Mouse (Mus musculus) heart, embryonic 15.5 days (tissue): ENCODE data around the gene Chchd4. TPM values are rescaled to one million over a fixed set of nuclear protein-coding genes. Genes with fewer than 3 reads are reported as not detected.

Experiments
- ATAC-seq: fragments of 200-750 bp; cut with Nextera tagmentation; replicated peaks from 2 replicates; pipeline ENCODE4 v1.8.0; 2017; ENCODE audit warnings: low read depth, moderate TSS enrichment; ENCODE audit not compliant: insufficient number of reproducible peaks, insufficient read depth, low FRiP score
- H3K27ac ChIP-seq: fragments of 300-500 bp; sonication (generic); 2 replicates; pipeline ENCODE4 v1.5.1; 2015; ENCODE audit warnings: mild to moderate bottlenecking, inconsistent platforms
- H3K27me3 ChIP-seq: fragments of 300-500 bp; sonication (generic); 2 replicates; pipeline ENCODE4 v1.6.1; 2015; ENCODE audit warnings: inconsistent platforms
- H3K36me3 ChIP-seq: fragments of 300-500 bp; sonication (generic); 2 replicates; pipeline ENCODE4 v1.6.1; 2015; ENCODE audit warnings: mild to moderate bottlenecking, inconsistent platforms
- H3K4me1 ChIP-seq: fragments of 300-500 bp; sonication (generic); replicated peaks from 2 replicates; pipeline ENCODE4 v1.6.1; 2015; ENCODE audit warnings: inconsistent platforms
- H3K4me2 ChIP-seq: fragments of 300-500 bp; sonication (generic); 2 replicates; pipeline ENCODE4 v1.6.1; 2015; ENCODE audit warnings: inconsistent platforms, mild to moderate bottlenecking, moderate library complexity
- H3K4me3 ChIP-seq: fragments of 300-500 bp; sonication (generic); 2 replicates; pipeline ENCODE4 v1.5.1; 2015; ENCODE audit warnings: mild to moderate bottlenecking, inconsistent platforms
- H3K9ac ChIP-seq: fragments of 300-500 bp; sonication (generic); 2 replicates; pipeline ENCODE4 v1.6.1; 2015; ENCODE audit warnings: mild to moderate bottlenecking, inconsistent platforms
- H3K9me3 ChIP-seq: fragments of 300-500 bp; sonication (generic); replicated peaks from 2 replicates; pipeline ENCODE4 v1.6.1; 2016; ENCODE audit warnings: inconsistent platforms
- WGBS: fragments of 180-500 bp; shearing (Covaris S2); methylation state at CpG from one replicate; pipeline ENCODE4 v1.1.7; 2015; ENCODE audit warnings: mixed read lengths; 5-methylcytosine and 5-hydroxymethylcytosine counted together
- polyA plus RNA-seq: library from polyadenylated mRNA; unstranded; fragments of >200 nt; fragmentation: Nextera tagmentation; extraction: Ambion mirVana; gene quantifications from 2 replicates; pipeline ENCODE4 v1.2.1, GENCODE M21; 2015

The Chchd4 gene
- polyA plus RNA-seq, result 29.0 and 31.0 TPM in 2 replicates

- Histone ChIP-seq H3K4me2 (peak within 1 kb of the TSS; percentile 82), H3K9me3 (no peaks in the 10 kb centered on the region), H3K4me3 (peak within 1 kb of the TSS; percentile 69), H3K9ac (peak within 1 kb of the TSS; percentile 75), H3K4me1 (peaks cover 23% of the 10 kb centered on the region), H3K27ac (peak within 1 kb of the TSS; percentile 85), H3K27me3 (no peaks in the 10 kb centered on the region), H3K36me3 (peaks cover 12% of the 10 kb centered on the region; the same call in 1 of the 2 replicates)
- peak; percentile 95 for ATAC-seq
- under 1% methylated on average over 74 of the region's 74 CpGs for WGBS
Measured at GRCm38 (mm10) chr6:91472868-91473804, at the start of gene Chchd4, which contains the start of gene Tmem43. Chchd4 (minus strand) TSS chr6:91473546. Tmem43 (plus strand) TSS chr6:91473703.

GRCm38 (mm10) chr6:91522816-91523215 is 49.5 kb upstream of the Chchd4 start:
- Histone ChIP-seq H3K36me3 (peaks cover 54% of the 10 kb centered on the region), H3K4me1 (peaks cover 7% of the 10 kb centered on the region), H3K27me3 (no peaks in the 10 kb centered on the region), H3K4me3 (no peak overlapping the region), H3K27ac (no peak overlapping the region), H3K9me3 (no peaks in the 10 kb centered on the region), H3K9ac (no peak overlapping the region), H3K4me2 (no peak overlapping the region)
- no peak for ATAC-seq
- WGBS, result 88% methylated on average over 5 of the region's 5 CpGs

GRCm38 (mm10) chr6:91518454-91519020 is 45.2 kb upstream of the Chchd4 start:
- Histone ChIP-seq H3K9me3 (no peaks in the 10 kb centered on the region), H3K4me3 (no peak overlapping the region), H3K4me2 (no peak overlapping the region), H3K27me3 (no peaks in the 10 kb centered on the region), H3K27ac (peak overlapping the region; percentile 48; the same call in 1 of the 2 replicates), H3K4me1 (peaks cover 30% of the 10 kb centered on the region), H3K9ac (peak overlapping the region; percentile 27; the same call in 1 of the 2 replicates), H3K36me3 (peaks cover 55% of the 10 kb centered on the region)
- 67% methylated on average over 7 of the region's 7 CpGs for WGBS
- ATAC-seq, result no peak

GRCm38 (mm10) chr6:91515545-91516449 is 42.5 kb upstream of the Chchd4 start, which contains the start of the genes Xpc and Lsm3:
Xpc (minus strand) TSS chr6:91515888.
Lsm3 (plus strand) TSS chr6:91515928.
- under 1% methylated on average over 80 of the region's 80 CpGs for WGBS
- peaks cover 30% of the 10 kb centered on the region for H3K36me3 ChIP-seq
- peak within 1 kb of the TSS; percentile 72 for H3K27ac ChIP-seq
- ATAC-seq, result peak; percentile 98
- no peaks in the 10 kb centered on the region for H3K27me3 ChIP-seq
- peak within 1 kb of the TSS; percentile 88 for H3K4me2 ChIP-seq
- peaks cover 30% of the 10 kb centered on the region for H3K4me1 ChIP-seq
- peak within 1 kb of the TSS; percentile 91 for H3K4me3 ChIP-seq
- no peaks in the 10 kb centered on the region for H3K9me3 ChIP-seq
- H3K9ac ChIP-seq, result peak within 1 kb of the TSS; percentile 88

GRCm38 (mm10) chr6:91514737-91515362 is 41.5 kb upstream of the Chchd4 start:
- peaks cover 20% of the 10 kb centered on the region for H3K36me3 ChIP-seq
- no peaks in the 10 kb centered on the region for H3K9me3 ChIP-seq
- peak overlapping the region; percentile 91 for H3K4me3 ChIP-seq
- H3K27me3 ChIP-seq, result no peaks in the 10 kb centered on the region
- H3K9ac ChIP-seq, result peak overlapping the region; percentile 81
- peaks cover 30% of the 10 kb centered on the region for H3K4me1 ChIP-seq
- H3K4me2 ChIP-seq, result peak overlapping the region; percentile 86
- 28% methylated on average over 10 of the region's 10 CpGs for WGBS
- H3K27ac ChIP-seq, result no peak overlapping the region
- ATAC-seq, result no peak

DNA sequence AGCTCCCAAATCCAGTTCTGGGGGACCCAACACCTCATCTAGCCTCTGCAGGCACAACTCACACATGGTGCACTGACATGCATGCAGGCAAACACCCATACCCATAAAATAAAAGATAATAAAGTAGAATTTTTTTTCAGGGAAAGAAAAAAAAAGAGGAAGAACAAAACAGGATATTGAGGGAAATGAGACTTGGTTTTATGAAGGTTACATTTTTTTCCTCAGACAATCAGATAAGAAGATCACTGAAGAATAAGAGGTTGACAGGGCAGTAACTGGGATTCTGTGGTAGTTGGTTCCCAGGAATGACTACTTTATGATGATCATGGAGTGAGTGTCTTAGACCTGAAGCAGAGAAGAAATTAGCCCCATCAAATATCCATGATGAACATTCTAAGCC is 40.8 kb upstream of the Chchd4 start:
- no peak overlapping the region for H3K27ac ChIP-seq
- no peak overlapping the region for H3K4me3 ChIP-seq
- H3K9ac ChIP-seq, result no peak overlapping the region
- 0 out of 2 replicates have a peak overlapping the region, but pooled peaks have one; percentile 86 for H3K4me2 ChIP-seq
- no peaks in the 10 kb centered on the region for H3K27me3 ChIP-seq
- H3K4me1 ChIP-seq, result peaks cover 30% of the 10 kb centered on the region
- no peaks in the 10 kb centered on the region for H3K9me3 ChIP-seq
- no peak for ATAC-seq
- peaks cover 13% of the 10 kb centered on the region for H3K36me3 ChIP-seq

- no peak for ATAC-seq
- H3K4me1 ChIP-seq, result peaks cover 10% of the 10 kb centered on the region
- H3K36me3 ChIP-seq, result peaks cover 28% of the 10 kb centered on the region
- H3K9me3 ChIP-seq, result no peaks in the 10 kb centered on the region
- H3K4me2 ChIP-seq, result no peak overlapping the region
- H3K4me3 ChIP-seq, result no peak overlapping the region
- WGBS, result 75% methylated on average over 10 of the region's 10 CpGs
- H3K9ac ChIP-seq, result no peak overlapping the region
- H3K27ac ChIP-seq, result no peak overlapping the region
- H3K27me3 ChIP-seq, result no peaks in the 10 kb centered on the region
Measured at GRCm38 (mm10) chr6:91510211-91510610, 36.9 kb upstream of the Chchd4 start.

GRCm38 (mm10) chr6:91509326-91509725 is 36.0 kb upstream of the Chchd4 start:
- Histone ChIP-seq H3K9ac (no peak overlapping the region), H3K4me1 (peaks cover 1% of the 10 kb centered on the region; the same call in 1 of the 2 replicates), H3K27me3 (no peaks in the 10 kb centered on the region), H3K9me3 (no peaks in the 10 kb centered on the region), H3K27ac (no peak overlapping the region), H3K36me3 (peaks cover 37% of the 10 kb centered on the region), H3K4me2 (no peak overlapping the region), H3K4me3 (no peak overlapping the region)
- no peak for ATAC-seq
- WGBS, result 35% methylated on average over 7 of the region's 7 CpGs

DNA sequence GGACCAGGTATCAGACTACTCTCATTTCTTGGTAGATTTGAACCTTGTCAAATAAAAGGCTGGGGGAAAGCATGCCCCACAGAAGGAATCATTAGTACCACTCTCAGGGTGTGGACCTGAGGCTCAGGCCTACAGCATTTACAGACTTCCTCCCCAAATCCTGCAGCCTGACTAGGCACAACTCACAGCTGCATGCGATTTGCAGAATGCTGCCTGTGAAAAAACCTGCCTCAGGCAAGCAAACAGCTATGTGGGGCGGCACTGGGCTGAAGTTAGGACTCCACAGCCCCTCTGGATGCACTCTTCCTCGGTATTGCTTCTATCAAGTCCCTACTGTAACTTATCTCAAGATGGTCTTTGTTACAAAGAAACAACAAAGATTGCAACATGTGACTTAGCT is 34.7 kb upstream of the Chchd4 start:
- 86% methylated on average over 3 of the region's 3 CpGs for WGBS

DNA sequence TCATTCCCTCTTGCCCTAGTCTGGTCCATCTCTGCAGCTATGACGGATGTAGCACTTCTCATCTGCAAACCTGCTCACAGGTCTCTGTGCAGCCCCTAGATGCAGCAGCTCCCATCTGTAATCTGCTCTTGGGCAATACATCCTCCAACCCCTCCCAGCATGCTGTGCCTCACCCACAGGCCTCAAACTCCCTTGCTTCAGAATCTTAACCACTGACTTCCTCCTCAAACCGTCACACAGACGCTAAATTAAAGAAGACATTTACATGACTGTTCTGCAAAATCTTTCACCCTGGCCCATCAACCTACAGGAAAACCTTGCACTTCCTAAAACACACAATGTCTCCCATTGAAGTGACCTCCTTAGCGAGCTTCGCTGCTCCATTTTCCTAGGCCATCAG is 32.7 kb upstream of the Chchd4 start:
- H3K4me1 ChIP-seq, result no peaks in the 10 kb centered on the region
- H3K4me2 ChIP-seq, result no peak overlapping the region
- H3K36me3 ChIP-seq, result peaks cover 70% of the 10 kb centered on the region
- H3K9ac ChIP-seq, result no peak overlapping the region
- no peak overlapping the region for H3K4me3 ChIP-seq
- no peaks in the 10 kb centered on the region for H3K9me3 ChIP-seq
- H3K27me3 ChIP-seq, result no peaks in the 10 kb centered on the region
- no peak for ATAC-seq
- WGBS, result 84% methylated on average over 5 of the region's 5 CpGs
- no peak overlapping the region for H3K27ac ChIP-seq

More for the DNA sequence above, 34.7 kb upstream of the Chchd4 start:
- Histone ChIP-seq H3K27me3 (no peaks in the 10 kb centered on the region), H3K4me1 (no peaks in the 10 kb centered on the region), H3K36me3 (peaks cover 50% of the 10 kb centered on the region), H3K4me2 (no peak overlapping the region), H3K27ac (no peak overlapping the region), H3K9me3 (no peaks in the 10 kb centered on the region), H3K9ac (no peak overlapping the region), H3K4me3 (no peak overlapping the region)
- ATAC-seq, result no peak
